Mouse (Mus musculus) lung, postnatal 36 days (tissue): ENCODE results near the gene Zfp968.
"Not testable (repeated sequence)": the region's sequence is repeated elsewhere in the genome, so short reads cannot be mapped to it uniquely, and the experiment has no call there.

ENCODE experiments used
- DNase-seq: peaks from one replicate; pipeline ENCODE4 v3.0.0; 2022; ENCODE audit warnings: mixed read lengths

The Zfp968 gene

DNA sequence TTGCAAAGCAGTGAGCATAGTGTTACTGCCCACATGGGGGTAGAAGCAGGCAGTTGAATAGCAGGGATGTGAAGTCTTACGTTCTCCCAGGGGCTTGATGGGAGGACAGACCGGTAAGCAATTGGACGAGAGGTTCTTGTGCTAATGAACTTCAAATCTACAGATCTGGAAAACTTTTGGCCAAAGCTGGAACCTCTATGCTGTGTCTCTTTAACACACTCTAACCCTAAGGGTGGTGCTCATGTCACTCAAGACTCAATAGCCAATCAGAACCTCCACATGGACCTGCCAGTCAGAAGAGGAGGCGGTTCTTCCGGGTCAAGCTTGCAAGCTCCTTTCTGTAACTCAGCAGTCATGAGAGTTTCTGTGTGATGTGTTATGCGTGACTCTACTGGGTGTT lies at the start of gene Zfp968:
Gene Zfp968 (plus strand): TSS at position 301 of the 400 bp plus-strand sequence.
- DNase-seq = not testable (repeated sequence)

DNA sequence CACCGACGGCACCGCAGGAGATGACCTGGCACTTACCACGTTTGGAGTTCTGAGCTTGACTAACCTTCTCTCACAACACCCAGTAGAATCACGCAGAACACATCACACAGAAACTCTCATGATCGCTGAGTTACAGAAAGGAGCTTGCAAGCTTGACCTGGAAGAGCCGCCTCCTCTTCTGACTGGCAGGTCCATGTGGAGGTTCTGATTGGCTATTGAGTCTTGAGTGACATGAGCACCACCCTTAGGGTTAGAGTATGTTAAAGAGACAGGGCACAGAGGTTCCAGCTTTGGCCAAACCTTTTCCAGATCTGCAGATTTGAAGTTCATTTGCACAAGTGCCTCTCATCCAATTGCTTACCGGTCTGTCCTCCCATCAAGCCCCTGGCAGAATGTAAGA lies 34.1 kb upstream of the Zfp968 start, which contains the start of gene Gm4631:
Gene Gm4631 (minus strand): TSS at position 101 of the 400 bp plus-strand sequence.
- not testable (repeated sequence) for DNase-seq
